Mouse (Mus musculus) adrenal gland, adult 2 months (tissue): ENCODE measurements around the gene Fuk. TPM values are rescaled to one million over a fixed set of nuclear protein-coding genes. Genes with fewer than 3 reads are reported as not detected.

ENCODE experiments used
- polyA plus RNA-seq: library from polyadenylated mRNA; depleted of rRNA; stranded (reverse); fragments of >200 nt; gene quantifications from 2 replicates; pipeline ENCODE4 v1.2.3, GENCODE M21; 2012; rRNA removed
- total RNA-seq, 2 experiments: library from RNA; stranded (reverse); gene quantifications; 2 replicates each; pipeline ENCODE4 v1.2.3; 2021

Fuk gene
- total and polyA plus RNA-seq, 3 experiments: 6.7 to 20.4 (median 11.5) TPM

Other genes starting within 250 kb of the Fuk start
- 10 to 100 TPM; 20.2 to 20.6 TPM for gene Mtss1l, start 181.0 kb downstream of the Fuk start, total RNA-seq
- 64.0 and 71.3 TPM in 2 replicates for gene Mtss1l, start 181.0 kb downstream of the Fuk start, polyA plus RNA-seq
- gene Il34, start 96.6 kb downstream of the Fuk start, total RNA-seq: 10 to 100 TPM; 42.8 to 63.0 TPM
- 115 and 187 TPM in 2 replicates for gene Il34, start 96.6 kb downstream of the Fuk start, polyA plus RNA-seq
- 10 to 100 TPM; 85.3 to 87.0 TPM for gene Cog4, start 55.9 kb downstream of the Fuk start, total RNA-seq
- gene Cog4, start 55.9 kb downstream of the Fuk start, polyA plus RNA-seq: 21.0 and 21.3 TPM in 2 replicates
- 10 to 100 TPM; 64.7 to 65.6 TPM for gene Sf3b3, start 55.7 kb downstream of the Fuk start, total RNA-seq
- gene Sf3b3, start 55.7 kb downstream of the Fuk start, polyA plus RNA-seq: 13.2 and 21.1 TPM in 2 replicates
- 10 to 100 TPM; 14.2 to 29.5 TPM for gene St3gal2, start 17.4 kb upstream of the Fuk start, total RNA-seq
- 19.4 and 20.2 TPM in 2 replicates for gene St3gal2, start 17.4 kb upstream of the Fuk start, polyA plus RNA-seq
- gene Ddx19a, start 95.3 kb upstream of the Fuk start, total RNA-seq: 10 to 100 TPM; 35.5 to 41.7 TPM
- 15.1 and 19.3 TPM in 2 replicates for gene Ddx19a, start 95.3 kb upstream of the Fuk start, polyA plus RNA-seq
- 10 to 100 TPM in 1 of 2 experiments, 1 to 10 TPM in 1; 8.1 to 11.1 TPM for gene Ddx19b, start 129.3 kb upstream of the Fuk start, total RNA-seq
- 0.96 and 1.3 TPM in 2 replicates for gene Ddx19b, start 129.3 kb upstream of the Fuk start, polyA plus RNA-seq
- 100 to 1,000 TPM; 112 to 155 TPM for gene Aars, start 130.7 kb upstream of the Fuk start, total RNA-seq
- gene Aars, start 130.7 kb upstream of the Fuk start, polyA plus RNA-seq: 31.8 and 37.4 TPM in 2 replicates
- not detected for gene Exosc6, start 153.9 kb upstream of the Fuk start, total RNA-seq
- gene Exosc6, start 153.9 kb upstream of the Fuk start, polyA plus RNA-seq: 43.3 and 51.4 TPM in 2 replicates
- under 1 TPM in 1 of 2 experiments, not detected in 1; 0.14 TPM for gene Clec18a, start 189.9 kb upstream of the Fuk start, total RNA-seq
- 0.04 and 0.11 TPM in 2 replicates for gene Clec18a, start 189.9 kb upstream of the Fuk start, polyA plus RNA-seq
- 10 to 100 TPM; 34.7 to 37.1 TPM for gene Pdpr, start 192.1 kb upstream of the Fuk start, total RNA-seq
- 17.4 and 19.1 TPM in 2 replicates for gene Pdpr, start 192.1 kb upstream of the Fuk start, polyA plus RNA-seq